Mouse (Mus musculus) limb, embryonic 15.5 days (tissue): Measurements from ENCODE around the gene Mycl. TPM values are rescaled to one million over a fixed set of nuclear protein-coding genes. Genes with fewer than 3 reads are reported as not detected.
A peak's percentile ranks its signal among the peaks of the same experiment; 100 is the strongest.
"Not testable (repeated sequence)": the region's sequence is repeated elsewhere in the genome, so short reads cannot be mapped to it uniquely, and the experiment has no call there.

ENCODE experiments used
- ATAC-seq: fragments of 200-750 bp; cut with Nextera tagmentation; 2 replicates; pipeline ENCODE4 v1.8.0; 2017; ENCODE audit warnings: low read depth, moderate TSS enrichment; ENCODE audit not compliant: insufficient number of reproducible peaks, low FRiP score, low TSS enrichment
- H3K27ac ChIP-seq: fragments of 300-500 bp; sonication (generic); 2 replicates; pipeline ENCODE4 v1.5.1; 2015; ENCODE audit warnings: moderate library complexity, mild to moderate bottlenecking, inconsistent platforms
- H3K27me3 ChIP-seq: fragments of 300-500 bp; sonication (generic); 2 replicates; pipeline ENCODE4 v1.6.1; 2015; ENCODE audit warnings: inconsistent platforms
- H3K36me3 ChIP-seq: fragments of 300-500 bp; sonication (generic); 2 replicates; pipeline ENCODE4 v1.6.1; 2015; ENCODE audit warnings: inconsistent platforms
- H3K4me1 ChIP-seq: fragments of 300-500 bp; sonication (generic); 2 replicates; pipeline ENCODE4 v1.6.1; 2015; ENCODE audit warnings: inconsistent platforms
- H3K4me2 ChIP-seq: fragments of 300-500 bp; sonication (generic); 2 replicates; pipeline ENCODE4 v1.6.1; 2015; ENCODE audit warnings: mild to moderate bottlenecking, inconsistent platforms
- H3K4me3 ChIP-seq: fragments of 300-500 bp; sonication (generic); 2 replicates; pipeline ENCODE4 v1.5.1; 2015; ENCODE audit warnings: mild to moderate bottlenecking, inconsistent platforms
- H3K9ac ChIP-seq: fragments of 300-500 bp; sonication (generic); 2 replicates; pipeline ENCODE4 v1.6.1; 2015; ENCODE audit warnings: inconsistent platforms
- H3K9me3 ChIP-seq: fragments of 300-500 bp; sonication (generic); 2 replicates; pipeline ENCODE4 v1.6.1; 2016; ENCODE audit warnings: inconsistent platforms
- WGBS: fragments of 180-500 bp; shearing (Covaris S2); methylation state at CpG from one replicate; pipeline ENCODE4 v1.1.7; 2015; 5-methylcytosine and 5-hydroxymethylcytosine counted together
- polyA plus RNA-seq: library from polyadenylated mRNA; unstranded; fragments of >200 nt; fragmentation: Nextera tagmentation; extraction: Ambion mirVana; gene quantifications from 2 replicates; pipeline ENCODE4 v1.2.1, GENCODE M21; 2015

The Mycl gene
- polyA plus RNA-seq, 1 experiment from 2014 or later = 29.5 TPM

DNA sequence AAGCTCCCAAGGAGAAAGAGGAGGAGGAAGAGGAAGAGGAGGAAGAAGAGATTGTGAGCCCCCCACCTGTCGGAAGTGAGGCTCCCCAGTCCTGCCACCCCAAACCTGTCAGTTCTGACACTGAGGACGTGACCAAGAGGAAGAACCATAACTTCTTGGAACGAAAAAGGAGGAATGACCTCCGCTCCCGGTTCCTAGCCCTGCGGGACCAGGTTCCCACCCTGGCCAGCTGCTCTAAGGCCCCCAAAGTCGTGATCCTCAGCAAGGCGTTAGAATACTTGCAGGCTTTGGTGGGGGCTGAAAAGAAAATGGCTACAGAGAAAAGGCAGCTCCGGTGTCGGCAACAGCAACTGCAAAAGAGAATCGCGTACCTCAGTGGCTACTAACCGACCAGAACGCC, 4.7 kb downstream of the Mycl start:
- 74% methylated on average over 14 of the region's 14 CpGs for WGBS
- peaks cover 34% of the 10 kb centered on the region for H3K4me1 ChIP-seq
- H3K4me3 ChIP-seq = no peak overlapping the region
- no peak overlapping the region for H3K9ac ChIP-seq
- H3K4me2 ChIP-seq = no peak overlapping the region
- H3K9me3 ChIP-seq = no peaks in the 10 kb centered on the region
- no peaks in the 10 kb centered on the region; the same call in 1 of the 2 replicates for H3K27me3 ChIP-seq
- no peak overlapping the region for H3K27ac ChIP-seq
- ATAC-seq = no peak
- peaks cover 5% of the 10 kb centered on the region; the same call in 1 of the 2 replicates for H3K36me3 ChIP-seq

DNA sequence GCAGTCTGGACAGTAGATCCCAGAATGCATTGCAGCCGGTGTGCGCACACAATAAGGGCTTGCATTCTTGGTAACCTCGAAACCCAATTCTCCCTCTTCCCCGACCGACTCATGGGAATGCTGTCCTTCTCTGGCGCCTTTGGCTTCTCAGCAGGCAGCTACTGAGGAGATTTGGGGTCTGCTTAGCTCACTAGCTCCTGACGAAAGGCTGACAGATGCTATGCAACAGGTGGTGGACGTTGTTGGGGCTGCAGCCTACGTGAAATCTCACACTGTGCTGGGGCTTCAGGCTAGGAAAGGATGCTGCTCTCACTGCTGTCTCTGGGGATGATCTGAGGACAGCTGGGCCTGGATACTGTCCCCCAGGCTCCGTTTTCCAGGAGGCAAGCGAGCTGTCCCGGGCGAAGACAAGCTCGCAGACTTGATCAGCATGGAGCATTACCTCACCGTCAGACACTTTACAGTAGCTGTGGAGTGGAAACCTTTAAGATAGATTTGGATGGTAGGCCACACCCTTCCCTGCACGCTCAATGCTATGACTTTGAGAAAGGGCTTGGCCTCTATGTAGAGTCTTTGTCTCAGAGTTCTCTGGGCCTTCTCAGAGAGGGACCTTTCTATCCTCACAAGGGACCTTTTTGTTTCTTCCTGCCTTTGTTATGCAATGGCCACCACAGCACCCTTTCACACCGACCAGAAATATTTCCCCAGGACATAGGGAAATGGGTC, 5.3 kb downstream of the Mycl start:
- no peak overlapping the region for H3K9ac ChIP-seq
- 67% methylated on average over 17 of the region's 17 CpGs for WGBS
- no peak overlapping the region for H3K4me3 ChIP-seq
- H3K4me1 ChIP-seq = peaks cover 35% of the 10 kb centered on the region
- H3K36me3 ChIP-seq = peaks cover 5% of the 10 kb centered on the region; the same call in 1 of the 2 replicates
- no peak overlapping the region for H3K27ac ChIP-seq
- no peaks in the 10 kb centered on the region; the same call in 1 of the 2 replicates for H3K27me3 ChIP-seq
- H3K9me3 ChIP-seq = no peaks in the 10 kb centered on the region
- H3K4me2 ChIP-seq = no peak overlapping the region
- ATAC-seq = peak; percentile 45; the same call in 1 of the 2 replicates

DNA sequence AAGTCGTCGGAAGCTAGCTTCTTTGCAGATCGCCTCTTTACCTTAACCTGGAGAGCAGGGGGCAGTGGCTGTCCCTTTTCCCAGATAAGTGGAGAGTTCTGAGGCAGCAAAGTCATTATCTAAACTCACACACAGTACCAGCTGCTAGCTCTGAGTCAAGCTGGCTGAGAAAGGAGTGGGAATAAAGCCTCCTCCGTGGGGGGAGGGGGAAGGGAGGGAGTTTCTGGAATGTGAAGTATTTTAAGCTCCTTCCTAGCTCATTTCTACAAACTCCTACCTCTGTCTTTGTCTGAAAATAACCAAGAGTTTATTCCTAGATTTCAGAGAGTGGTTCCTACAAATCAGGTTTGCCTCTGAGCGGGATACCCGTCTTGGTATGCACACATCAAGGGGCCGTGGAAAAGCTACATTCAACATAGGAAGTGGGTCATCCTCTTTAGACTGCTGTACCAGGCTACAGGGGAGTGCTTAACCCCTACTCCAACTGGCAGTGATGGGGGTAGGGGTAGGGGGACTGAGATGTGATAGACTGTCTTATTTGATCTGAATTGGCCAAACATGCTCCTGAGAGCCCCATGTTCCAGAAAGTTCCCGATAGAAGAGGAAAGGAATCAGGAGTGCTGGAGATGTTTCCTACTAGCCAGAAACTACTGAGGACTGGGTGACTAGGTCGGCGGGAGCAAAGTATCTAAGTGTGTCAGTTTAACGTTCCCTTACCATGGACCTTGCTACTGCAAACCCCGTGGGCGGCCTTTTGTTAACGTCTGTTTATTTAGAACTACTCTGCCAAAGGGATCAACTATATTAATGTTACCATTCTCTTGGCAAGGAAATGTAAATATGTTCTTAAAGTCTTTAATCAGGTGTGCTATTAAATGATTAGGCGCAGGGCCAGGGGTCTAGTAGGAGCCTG, 9.9 kb downstream of the Mycl start:
- WGBS = 34% methylated on average over 15 of the region's 15 CpGs
- Histone ChIP-seq H3K4me2 (no peak overlapping the region), H3K9ac (no peak overlapping the region), H3K9me3 (no peaks in the 10 kb centered on the region), H3K36me3 (peaks cover 5% of the 10 kb centered on the region; the same call in 1 of the 2 replicates), H3K27me3 (no peaks in the 10 kb centered on the region), H3K4me3 (no peak overlapping the region), H3K4me1 (peaks cover 14% of the 10 kb centered on the region; the same call in 1 of the 2 replicates), H3K27ac (no peak overlapping the region)
- ATAC-seq = no peak

DNA sequence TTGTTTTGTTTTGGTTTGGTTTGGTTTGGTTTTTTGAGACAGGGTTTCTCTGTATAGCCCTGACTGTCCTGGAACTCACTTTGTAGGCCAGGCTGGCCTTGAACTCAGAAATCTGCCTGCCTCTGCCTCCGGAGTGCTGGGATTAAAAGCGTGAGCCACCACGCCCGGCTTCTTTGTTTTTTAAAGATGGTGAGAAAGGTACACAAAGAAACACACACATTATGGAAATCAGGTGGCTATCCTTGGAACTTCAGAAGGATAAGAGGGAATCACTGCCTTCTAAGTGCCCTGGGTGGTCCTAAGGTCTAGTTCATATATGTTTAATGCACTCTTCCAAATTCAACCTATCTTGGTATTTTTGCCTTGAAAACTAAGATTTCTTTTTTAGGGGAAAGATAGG, 17.0 kb downstream of the Mycl start:
- not testable (repeated sequence) for H3K27ac ChIP-seq, H3K9ac ChIP-seq, H3K9me3 ChIP-seq, ATAC-seq, H3K4me2 ChIP-seq, H3K4me3 ChIP-seq, H3K27me3 ChIP-seq, H3K36me3 ChIP-seq, H3K4me1 ChIP-seq
- WGBS = 87% methylated on average over 4 of the region's 4 CpGs

DNA sequence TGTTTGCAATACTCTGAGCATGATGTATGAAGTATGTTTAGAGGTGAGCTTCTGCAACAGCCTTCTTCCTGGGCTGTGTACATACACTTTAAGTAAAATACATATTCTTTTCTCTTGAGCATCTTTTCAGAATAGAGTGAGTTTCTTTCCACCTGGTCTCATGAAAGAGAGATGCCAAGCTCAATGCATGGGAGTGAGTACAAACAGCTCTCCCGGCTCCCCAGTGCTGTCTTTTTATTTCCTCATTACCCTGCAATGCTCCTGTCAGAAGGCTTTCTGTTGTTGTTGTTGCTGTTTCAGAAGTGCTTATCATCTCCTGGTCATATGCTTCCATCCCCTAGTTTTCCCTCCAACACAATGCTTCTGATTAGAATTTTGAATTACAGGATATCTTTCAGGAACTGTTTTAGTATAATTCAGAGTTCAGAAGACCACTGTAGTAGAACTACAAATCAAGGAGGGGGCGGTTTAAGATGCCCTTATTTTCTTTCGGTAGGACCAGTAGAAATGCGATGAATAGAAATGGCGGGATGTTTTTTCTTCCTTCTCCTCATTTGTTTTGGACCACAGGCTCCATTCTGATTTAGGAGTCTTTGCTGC, 18.0 kb downstream of the Mycl start:
- no peak overlapping the region for H3K4me2 ChIP-seq
- no peak overlapping the region for H3K4me3 ChIP-seq
- no peaks in the 10 kb centered on the region for H3K9me3 ChIP-seq
- H3K4me1 ChIP-seq = peaks cover 6% of the 10 kb centered on the region
- H3K9ac ChIP-seq = no peak overlapping the region
- H3K36me3 ChIP-seq = no peaks in the 10 kb centered on the region
- H3K27me3 ChIP-seq = no peaks in the 10 kb centered on the region
- no peak for ATAC-seq
- no peak overlapping the region for H3K27ac ChIP-seq
- 67% methylated on average over 5 of the region's 5 CpGs for whole genome bisulfite sequencing

DNA sequence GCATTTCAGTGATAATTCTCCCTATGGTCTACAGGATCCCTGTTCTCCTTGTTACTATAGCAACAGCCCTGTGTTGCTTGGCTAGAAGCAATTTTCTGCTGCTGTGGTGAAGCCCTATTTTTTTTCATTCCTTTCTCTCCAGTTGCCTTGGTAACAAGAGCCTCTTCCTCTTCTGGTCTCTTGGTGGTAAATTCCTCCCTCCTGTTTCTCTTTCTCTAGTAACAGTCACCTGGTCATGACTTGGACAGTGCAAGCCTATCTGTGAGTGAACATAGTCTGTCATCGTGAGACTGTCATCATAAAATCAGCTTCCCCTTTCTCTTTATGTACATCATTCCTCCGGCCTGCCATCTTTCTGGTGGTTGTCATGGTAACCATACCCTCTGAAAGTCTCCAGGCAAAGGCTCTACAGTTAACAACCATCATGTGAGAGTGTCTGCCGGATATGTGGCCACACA, 18.5 kb downstream of the Mycl start:
- no peak overlapping the region for H3K27ac ChIP-seq

DNA sequence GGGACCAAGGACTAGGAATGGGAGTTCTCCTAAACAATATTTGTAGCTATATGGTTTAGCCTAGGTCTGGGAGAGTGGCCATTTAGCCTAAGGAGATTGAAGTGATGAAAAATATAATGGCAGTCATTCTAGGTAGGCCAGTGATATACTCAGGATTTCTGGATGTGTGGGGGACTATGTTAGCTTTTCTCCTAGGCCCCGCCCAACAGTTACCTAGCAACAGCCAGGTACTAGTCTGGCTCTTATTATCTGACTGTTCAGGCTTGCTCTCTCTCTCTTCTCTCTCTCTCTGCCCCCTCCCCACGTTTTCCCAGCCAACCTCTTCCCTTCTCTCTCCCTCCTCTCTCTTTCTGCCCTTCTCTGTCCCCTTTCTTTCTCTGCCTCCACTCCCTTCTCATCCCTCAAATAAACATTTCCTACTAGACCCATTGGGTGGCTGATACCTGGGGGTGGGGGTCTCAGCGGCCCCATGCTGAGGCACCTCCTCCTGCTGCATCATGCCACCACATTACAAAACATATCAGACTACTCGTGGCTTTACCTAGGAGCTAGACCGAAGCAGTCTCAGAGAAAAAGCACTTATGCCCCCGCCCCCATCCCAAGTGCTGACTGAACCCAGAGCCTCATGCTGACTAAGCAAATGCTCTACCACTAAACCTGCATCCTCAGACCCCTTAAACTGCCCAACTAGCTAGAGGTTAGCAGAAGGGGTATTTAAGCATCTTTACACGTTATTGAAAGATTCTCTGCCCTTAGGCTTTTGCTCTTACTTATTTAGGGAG, 19.2 kb downstream of the Mycl start:
- no peak overlapping the region for H3K4me2 ChIP-seq
- no peak overlapping the region for H3K27ac ChIP-seq
- no peak for ATAC-seq
- no peak overlapping the region for H3K4me3 ChIP-seq
- H3K36me3 ChIP-seq = peaks cover under 1% of the 10 kb centered on the region; the same call in 1 of the 2 replicates
- no peaks in the 10 kb centered on the region for H3K9me3 ChIP-seq
- H3K9ac ChIP-seq = no peak overlapping the region
- H3K4me1 ChIP-seq = peaks cover 12% of the 10 kb centered on the region
- no peaks in the 10 kb centered on the region for H3K27me3 ChIP-seq
- WGBS = 43% methylated on average over 7 of the region's 7 CpGs

More for the DNA sequence above, 18.5 kb downstream of the Mycl start:
- no peaks in the 10 kb centered on the region for H3K36me3 ChIP-seq
- no peak for ATAC-seq
- H3K9ac ChIP-seq = no peak overlapping the region
- no peak overlapping the region for H3K4me3 ChIP-seq
- WGBS = 47% methylated on average over 3 of the region's 3 CpGs
- H3K4me2 ChIP-seq = no peak overlapping the region
- no peaks in the 10 kb centered on the region for H3K9me3 ChIP-seq
- no peaks in the 10 kb centered on the region for H3K27me3 ChIP-seq
- peaks cover 10% of the 10 kb centered on the region for H3K4me1 ChIP-seq

DNA sequence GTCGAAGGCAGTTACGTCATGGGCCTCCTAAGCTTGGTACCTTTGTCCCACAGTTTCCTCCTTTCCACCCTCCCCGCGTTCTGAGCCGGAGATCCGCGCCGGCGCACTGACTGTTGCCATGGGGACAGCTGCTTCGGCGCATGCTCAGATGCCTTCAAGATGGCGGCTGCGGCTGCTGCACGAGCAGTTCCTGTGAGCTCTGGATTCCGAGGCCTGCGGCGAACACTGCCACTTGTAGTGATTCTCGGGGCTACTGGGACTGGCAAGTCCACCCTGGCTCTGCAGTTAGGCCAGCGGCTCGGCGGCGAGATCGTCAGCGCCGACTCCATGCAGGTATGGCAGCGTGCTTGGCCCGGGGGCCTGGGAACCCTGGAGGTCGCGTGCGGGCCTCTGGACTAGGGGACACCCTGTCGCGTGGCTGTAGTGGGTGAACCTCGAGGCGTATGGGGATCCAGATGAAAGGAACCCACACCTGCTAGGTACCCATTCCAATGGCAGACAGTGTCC, 21.1 kb downstream of the Mycl start, which contains the start of gene Trit1:
Gene Trit1 (plus strand): TSS at position 147 of the 507 bp plus-strand sequence.
- Histone ChIP-seq H3K27me3 (no peaks in the 10 kb centered on the region), H3K4me2 (peak within 1 kb of the TSS; percentile 58), H3K27ac (peak within 1 kb of the TSS; percentile 92), H3K4me1 (peaks cover 12% of the 10 kb centered on the region), H3K9ac (peak within 1 kb of the TSS; percentile 83), H3K36me3 (peaks cover 9% of the 10 kb centered on the region), H3K4me3 (peak within 1 kb of the TSS; percentile 90), H3K9me3 (no peaks in the 10 kb centered on the region)
- under 1% methylated on average over 34 of the region's 34 CpGs for WGBS
- ATAC-seq = peak; percentile 92

DNA sequence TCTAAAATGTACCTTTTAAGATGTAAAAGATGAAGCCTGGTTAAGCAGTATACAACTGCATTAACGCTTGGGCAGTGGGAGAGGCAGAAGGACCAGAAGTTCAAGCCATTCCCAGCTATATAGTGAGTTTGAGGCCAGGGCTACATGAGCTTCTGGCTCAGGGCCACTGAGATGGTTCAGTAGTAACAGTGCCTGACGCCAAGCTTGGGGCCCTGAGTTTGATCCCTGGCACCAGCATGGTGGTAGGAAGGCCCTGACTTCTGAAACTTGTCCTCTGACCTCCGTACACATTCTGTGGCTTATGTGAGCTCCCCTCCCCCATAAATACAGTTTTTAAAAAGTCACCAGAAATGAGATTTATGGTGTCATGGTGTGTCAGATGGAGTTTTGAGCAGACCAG, 26.1 kb downstream of the Mycl start:
- Histone ChIP-seq H3K9ac (no peak overlapping the region), H3K36me3 (peaks cover 21% of the 10 kb centered on the region), H3K4me2 (no peak overlapping the region), H3K9me3 (no peaks in the 10 kb centered on the region), H3K4me1 (peaks cover 12% of the 10 kb centered on the region), H3K27me3 (no peaks in the 10 kb centered on the region), H3K27ac (no peak overlapping the region), H3K4me3 (no peak overlapping the region)
- WGBS = 92% methylated on average over 3 of the region's 3 CpGs
- ATAC-seq = no peak

DNA sequence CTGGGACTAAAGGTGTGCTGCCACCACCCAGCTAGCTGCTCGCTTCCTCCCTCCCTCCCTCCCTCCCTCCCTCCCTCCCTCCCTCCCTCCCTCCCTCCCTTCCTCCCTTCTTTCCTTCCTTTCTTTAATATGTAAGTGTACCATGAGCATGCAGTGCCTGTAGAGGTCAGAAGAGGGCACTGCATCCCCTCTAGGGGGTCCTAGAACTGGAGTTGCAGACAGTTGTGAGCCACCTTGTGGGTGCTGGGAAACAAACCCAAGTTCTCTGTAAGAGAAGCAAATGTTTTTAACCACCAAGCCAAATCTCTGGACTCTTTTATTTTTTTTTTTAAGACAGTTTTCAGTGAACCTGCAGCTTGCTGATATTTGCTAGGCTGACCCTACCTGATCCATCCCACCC, 27.4 kb downstream of the Mycl start:
- H3K27me3 ChIP-seq = no peaks in the 10 kb centered on the region
- H3K4me3 ChIP-seq = no peak overlapping the region
- ATAC-seq = no peak
- WGBS = 89% methylated on average over 1 of the region's 1 CpGs
- H3K9me3 ChIP-seq = no peaks in the 10 kb centered on the region
- peaks cover 26% of the 10 kb centered on the region for H3K36me3 ChIP-seq
- H3K4me1 ChIP-seq = peaks cover 12% of the 10 kb centered on the region
- H3K27ac ChIP-seq = no peak overlapping the region
- H3K4me2 ChIP-seq = no peak overlapping the region
- no peak overlapping the region for H3K9ac ChIP-seq

DNA sequence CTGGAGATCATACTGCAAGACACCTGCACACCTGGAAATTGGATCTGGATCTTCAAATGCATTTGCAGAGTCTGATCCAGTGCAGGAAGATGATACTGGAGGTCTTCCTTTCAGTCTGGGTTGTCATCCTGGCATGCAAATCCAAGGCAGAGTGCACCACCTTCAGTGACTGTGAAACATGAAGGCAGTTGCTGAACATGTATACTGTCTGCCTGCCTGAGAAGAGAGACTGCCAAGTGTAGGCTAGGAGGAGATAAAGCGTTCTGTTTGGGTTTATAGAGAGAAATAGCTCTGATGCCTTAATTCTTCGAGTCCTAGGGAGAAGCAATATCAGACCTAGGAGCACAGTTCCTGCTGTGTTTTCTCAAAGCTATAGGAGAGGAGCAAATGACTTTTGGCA, 30.0 kb downstream of the Mycl start:
- Histone ChIP-seq H3K4me3 (no peak overlapping the region), H3K9me3 (no peaks in the 10 kb centered on the region), H3K4me1 (no peaks in the 10 kb centered on the region), H3K27ac (no peak overlapping the region), H3K4me2 (no peak overlapping the region), H3K36me3 (peaks cover 23% of the 10 kb centered on the region), H3K9ac (no peak overlapping the region), H3K27me3 (no peaks in the 10 kb centered on the region)
- ATAC-seq = no peak
- 75% methylated on average over 2 of the region's 2 CpGs for WGBS
